Mouse (Mus musculus) kidney, embryonic 14.5 days (tissue): ENCODE data around the gene Ilf2. TPM values are rescaled to one million over a fixed set of nuclear protein-coding genes. Genes with fewer than 3 reads are reported as not detected.

Experiments
- polyA plus RNA-seq: library from polyadenylated mRNA; unstranded; fragments of >200 nt; fragmentation: Nextera tagmentation; extraction: Ambion mirVana; gene quantifications from 2 replicates; pipeline ENCODE4 v1.2.1, GENCODE M21; 2014

Gene Ilf2
- polyA plus RNA-seq, 1 experiment from 2014 or later: 262 TPM

Other genes starting within 250 kb of the Ilf2 start
- 109 and 123 TPM in 2 replicates for gene Jtb, start 244.5 kb upstream of the Ilf2 start, polyA plus RNA-seq
- gene Creb3l4, start 232.6 kb upstream of the Ilf2 start, polyA plus RNA-seq: 5.7 and 6.6 TPM in 2 replicates
- gene Slc39a1, start 228.0 kb upstream of the Ilf2 start, polyA plus RNA-seq: 102 and 105 TPM in 2 replicates
- gene Crtc2, start 222.0 kb upstream of the Ilf2 start, polyA plus RNA-seq: 16.9 and 21.5 TPM in 2 replicates
- gene Dennd4b, start 210.9 kb upstream of the Ilf2 start, polyA plus RNA-seq: 2.9 and 4.5 TPM in 2 replicates
- gene Gatad2b, start 182.9 kb upstream of the Ilf2 start, polyA plus RNA-seq: 24.5 and 25.4 TPM in 2 replicates
- 8.2 and 12.3 TPM in 2 replicates for gene Slc27a3, start 86.2 kb upstream of the Ilf2 start, polyA plus RNA-seq
- gene Ints3, start 42.5 kb upstream of the Ilf2 start, polyA plus RNA-seq: 24.0 and 39.2 TPM in 2 replicates
- 11.0 and 12.3 TPM in 2 replicates for gene Npr1, start 10.3 kb upstream of the Ilf2 start, polyA plus RNA-seq
- 58.5 and 67.6 TPM in 2 replicates for gene Snapin, start 14.9 kb downstream of the Ilf2 start, polyA plus RNA-seq
- gene Chtop, start 33.4 kb downstream of the Ilf2 start, polyA plus RNA-seq: 98.8 and 105 TPM in 2 replicates
- 50.7 and 55.9 TPM in 2 replicates for gene S100a1, start 38.3 kb downstream of the Ilf2 start, polyA plus RNA-seq
- 30.2 and 38.0 TPM in 2 replicates for gene S100a13, start 38.3 kb downstream of the Ilf2 start, polyA plus RNA-seq
- 1.1 and 1.6 TPM in 2 replicates for gene S100a14, start 50.7 kb downstream of the Ilf2 start, polyA plus RNA-seq
- gene S100a16, start 61.1 kb downstream of the Ilf2 start, polyA plus RNA-seq: 175 and 198 TPM in 2 replicates
- gene S100a3, start 84.5 kb downstream of the Ilf2 start, polyA plus RNA-seq: 0.06 TPM in 1 of 2 replicates, not detected in the other
- gene S100a2, start 114.1 kb downstream of the Ilf2 start, polyA plus RNA-seq: not detected in 2 replicates
- not detected in 2 replicates for gene Gm42674, start 125.8 kb downstream of the Ilf2 start, polyA plus RNA-seq
- 2.7 and 3.9 TPM in 2 replicates for gene S100a4, start 127.6 kb downstream of the Ilf2 start, polyA plus RNA-seq
- gene S100a5, start 132.4 kb downstream of the Ilf2 start, polyA plus RNA-seq: 0.56 TPM in 1 of 2 replicates, not detected in the other
- gene S100a6, start 136.8 kb downstream of the Ilf2 start, polyA plus RNA-seq: 115 and 148 TPM in 2 replicates
- gene S100a7a, start 177.9 kb downstream of the Ilf2 start, polyA plus RNA-seq: not detected in 2 replicates
- 2.4 and 4.2 TPM in 2 replicates for gene S100a8, start 192.9 kb downstream of the Ilf2 start, polyA plus RNA-seq
- 1.3 and 2.0 TPM in 2 replicates for gene S100a9, start 219.6 kb downstream of the Ilf2 start, polyA plus RNA-seq